Mouse (Mus musculus): ENCODE results near the gene Gm4491. TPM values are rescaled to one million over a fixed set of nuclear protein-coding genes. Genes with fewer than 3 reads are reported as not detected.

Gene Gm4491
- not detected for polyA plus RNA-seq (2014; fragmentation: Illumina TruSeq; extraction: RNeasy Lipid Tissue Mini Kit (QIAGEN cat#74804); ENCODE audit: low read depth, low replicate concordance)

DNA sequence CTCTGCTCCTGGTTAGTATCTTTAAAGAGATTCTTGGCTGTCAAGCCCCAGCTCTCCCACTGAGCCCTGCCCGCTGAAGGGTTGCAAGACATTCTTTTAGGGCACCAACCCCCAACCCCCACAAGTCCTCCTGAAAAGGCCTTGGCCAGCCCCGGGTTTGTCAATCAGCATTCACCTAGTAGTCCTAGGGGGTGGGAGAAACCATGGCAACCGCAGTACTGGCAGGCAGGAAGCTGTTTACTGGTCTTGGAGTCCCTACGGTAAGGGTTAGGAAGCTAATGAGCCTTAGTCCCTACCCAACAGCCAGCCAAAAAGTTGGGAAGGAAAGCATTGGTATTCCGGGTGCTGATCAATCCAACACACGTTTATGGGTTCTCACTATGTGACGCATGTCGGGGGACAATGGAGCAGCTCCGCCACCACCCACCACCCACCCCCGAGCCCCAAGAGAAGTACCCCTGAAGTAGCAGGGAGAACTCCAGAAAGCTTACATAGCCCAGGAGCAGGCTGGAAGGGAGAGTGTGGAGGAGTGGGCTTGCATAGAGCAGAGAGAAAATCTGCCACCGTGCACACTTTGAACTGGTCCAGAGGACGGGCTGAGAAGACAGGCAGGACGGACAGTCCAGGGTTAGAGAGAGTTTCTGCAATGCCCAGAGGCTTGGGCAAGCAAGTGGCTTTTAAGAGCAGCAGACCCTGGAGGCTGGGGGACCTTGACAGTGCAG, at the start of gene Gm4491:
Gene Gm4491 (minus strand): TSS at position 61 of the 722 bp plus-strand sequence.

GRCm38 (mm10) chr14:57133161-57133661, 17.5 kb upstream of the Gm4491 start, which contains the start of gene Gjb6:
Gjb6 (minus strand) TSS chr14:57133611.

DNA sequence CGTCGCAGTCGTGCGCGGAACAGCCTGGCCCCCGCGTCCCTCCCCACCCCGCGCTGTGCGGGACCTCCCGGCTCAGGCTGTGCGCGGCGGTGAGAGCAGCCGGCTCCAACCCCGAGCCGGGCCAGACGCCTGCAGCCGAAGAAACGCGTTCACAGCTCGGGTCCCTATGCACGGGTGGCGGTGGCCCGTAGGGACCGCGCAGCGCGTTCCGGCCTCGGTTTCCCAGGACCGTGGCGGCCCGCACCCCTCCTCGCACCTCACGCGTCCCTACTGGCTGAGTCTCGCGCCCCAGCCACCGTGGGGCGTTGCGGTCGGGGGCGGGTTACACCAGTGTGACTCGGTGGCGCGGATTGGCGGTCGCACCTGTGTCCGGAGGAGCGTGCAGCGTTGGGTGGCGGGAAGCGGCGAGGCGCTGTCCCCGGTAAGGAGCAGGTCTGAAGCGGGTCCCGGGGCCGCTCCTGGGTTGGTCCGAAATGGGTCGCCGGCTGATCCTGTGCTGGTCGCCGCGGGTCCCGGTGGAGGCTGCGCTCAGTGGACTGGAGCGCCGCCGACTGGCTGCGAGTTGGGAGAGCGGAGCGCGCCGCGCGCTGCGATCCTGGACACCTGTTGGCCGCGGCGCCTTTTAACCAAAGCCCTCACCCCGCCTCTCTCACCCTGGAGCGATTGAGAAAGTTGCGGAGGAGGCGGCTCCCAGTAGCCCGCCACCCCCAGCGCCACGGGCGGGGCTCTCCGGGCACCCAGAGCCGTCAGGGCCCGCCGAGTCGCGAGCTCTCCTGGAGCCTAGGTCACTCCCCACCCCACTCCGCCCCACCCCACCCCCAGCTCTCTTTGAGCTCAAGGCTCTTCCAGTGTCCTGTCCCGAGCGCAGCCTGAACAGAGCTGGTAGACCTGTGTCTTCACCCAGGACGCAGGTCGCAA, 11.3 kb downstream of the Gm4491 start, which contains the start of gene Gjb2:
Gene Gjb2 (minus strand): TSS at position 597 of the 918 bp plus-strand sequence.

Other genes starting within 250 kb of the Gm4491 start
- gene Zmym2, start 229.2 kb downstream of the Gm4491 start, polyA plus RNA-seq (2014; fragmentation: Illumina TruSeq; extraction: RNeasy Lipid Tissue Mini Kit (QIAGEN cat#74804); ENCODE audit: low read depth, low replicate concordance), result 221 TPM
- gene Gja3, start 57.8 kb downstream of the Gm4491 start, polyA plus RNA-seq (2014; fragmentation: Illumina TruSeq; extraction: RNeasy Lipid Tissue Mini Kit (QIAGEN cat#74804); ENCODE audit: low read depth, low replicate concordance), result not detected
- gene Gjb2, start 11.2 kb downstream of the Gm4491 start, polyA plus RNA-seq (2014; fragmentation: Illumina TruSeq; extraction: RNeasy Lipid Tissue Mini Kit (QIAGEN cat#74804); ENCODE audit: low read depth, low replicate concordance), result 0.08 TPM
- not detected for gene Gjb6, start 17.7 kb upstream of the Gm4491 start, polyA plus RNA-seq (2014; fragmentation: Illumina TruSeq; extraction: RNeasy Lipid Tissue Mini Kit (QIAGEN cat#74804); ENCODE audit: low read depth, low replicate concordance)